Mouse (Mus musculus) CH12.LX (cell line): ENCODE data around the gene Ddx51.

ENCODE experiments used
- CHD1 ChIP-seq: IDR thresholded peaks from 2 replicates; pipeline ENCODE4 v1.6.1; 2012; ENCODE audit warnings: low read depth, low read length, improper control_type of control experiment, inconsistent platforms
- CTCF ChIP-seq, 2 experiments: IDR thresholded peaks in 1 of 2; conservative IDR thresholded peaks in 1 of 2; 2 replicates each; pipeline ENCODE4 v1.5.1; 2011 to 2012; ENCODE audit warnings: low read depth in 2 of 2, low read length in 2 of 2, improper control_type of control experiment in 1 of 2, inconsistent platforms in 1 of 2, mild to moderate bottlenecking in 1 of 2, moderate library complexity in 1 of 2
- EP300 ChIP-seq: IDR thresholded peaks from 2 replicates; pipeline ENCODE4 v1.6.1; 2011; ENCODE audit warnings: low read length, improper control_type of control experiment
- HCFC1 ChIP-seq: IDR thresholded peaks from 2 replicates; pipeline ENCODE4 v1.6.1; 2012; ENCODE audit warnings: low read depth, mild to moderate bottlenecking, inconsistent platforms, low read length, improper control_type of control experiment
- JUND ChIP-seq: conservative IDR thresholded peaks from 2 replicates; pipeline ENCODE4 v1.6.1; 2011; ENCODE audit warnings: low read depth, low read length, improper control_type of control experiment
- MAFK ChIP-seq: IDR thresholded peaks from 2 replicates; pipeline ENCODE4 v1.6.1; 2011; ENCODE audit warnings: low read length, improper control_type of control experiment; ENCODE audit not compliant: insufficient replicate concordance
- MAZ ChIP-seq: IDR thresholded peaks from 2 replicates; pipeline ENCODE4 v1.6.1; 2012; ENCODE audit warnings: low read depth, mild to moderate bottlenecking, inconsistent platforms, low read length, improper control_type of control experiment, moderate library complexity
- NRF1 ChIP-seq: IDR thresholded peaks from 2 replicates; pipeline ENCODE4 v1.6.1; 2014; ENCODE audit warnings: low read depth, mild to moderate bottlenecking, inconsistent platforms, low read length, improper control_type of control experiment, moderate library complexity
- PAX5 ChIP-seq: IDR thresholded peaks from 2 replicates; pipeline ENCODE4 v1.6.1; 2012; ENCODE audit warnings: low read length, inconsistent platforms, mixed read lengths
- POLR2A ChIP-seq: IDR thresholded peaks from 2 replicates; pipeline ENCODE4 v1.6.1; 2011; ENCODE audit warnings: low read depth, mild to moderate bottlenecking, improper control_type of control experiment, low read length
- POLR2AphosphoS2 ChIP-seq: IDR thresholded peaks from 2 replicates; pipeline ENCODE4 v1.6.1; 2011; ENCODE audit warnings: low read depth, low read length, improper control_type of control experiment
- TBP ChIP-seq: conservative IDR thresholded peaks from 2 replicates; pipeline ENCODE4 v1.6.1; 2011; ENCODE audit warnings: low read depth, low read length, improper control_type of control experiment
- TCF12 ChIP-seq: IDR thresholded peaks from 2 replicates; pipeline ENCODE4 v1.6.1; 2014; ENCODE audit warnings: low read depth, mild to moderate bottlenecking, inconsistent platforms, low read length, improper control_type of control experiment
- USF2 ChIP-seq: conservative IDR thresholded peaks from 2 replicates; pipeline ENCODE4 v1.6.1; 2011; ENCODE audit warnings: low read depth, low read length, improper control_type of control experiment

- no peak for TF ChIP-seq CHD1
- no peak for TF ChIP-seq POLR2A
- TF ChIP-seq TCF12, result no peak
- TF ChIP-seq EP300, result no peak
- no peak for TF ChIP-seq CTCF (conservative IDR thresholded peaks at IDR 0.05 in 1 of 2, IDR thresholded peaks at IDR 0.05 in 1 of 2; ENCODE audit: low read depth in 2 of 2, low read length in 2 of 2)
- no peak for TF ChIP-seq USF2
- no peak for TF ChIP-seq MAZ
- TF ChIP-seq PAX5, result no peak
- no peak for TF ChIP-seq NRF1
- TF ChIP-seq JUND, result no peak
- TF ChIP-seq HCFC1, result no peak
- TF ChIP-seq TBP, result no peak
- TF ChIP-seq POLR2AphosphoS2, result no peak
- no peak for TF ChIP-seq MAFK
Observed at GRCm38 (mm10) chr5:110608336-110608735, 44.9 kb upstream of the Ddx51 start.
